Mouse (Mus musculus): ENCODE results near the gene Cyb5d1.
A peak's percentile ranks its signal among the peaks of the same experiment; 100 is the strongest.

Gene Cyb5d1

GRCm38 (mm10) chr11:69395235-69395633 is at the start of gene Cyb5d1, which contains the start of gene Naa38:
Gene Cyb5d1 (minus strand): TSS chr11:69395631.
Gene Naa38 (plus strand): TSS chr11:69395487.
- peak; percentile 94 to 95 for DNase-seq

GRCm38 (mm10) chr11:69443328-69443727 is 47.9 kb upstream of the Cyb5d1 start:
- no peak for DNase-seq

- no peak for DNase-seq
Measured at GRCm38 (mm10) chr11:69437291-69437690, 41.9 kb upstream of the Cyb5d1 start.

GRCm38 (mm10) chr11:69433189-69433588 is 37.8 kb upstream of the Cyb5d1 start:
- no peak for DNase-seq

- no peak for DNase-seq
Measured at GRCm38 (mm10) chr11:69432640-69432982, 37.2 kb upstream of the Cyb5d1 start.

GRCm38 (mm10) chr11:69431829-69432639 is 36.6 kb upstream of the Cyb5d1 start:
- peak; percentile 83 to 89 for DNase-seq

GRCm38 (mm10) chr11:69430631-69431030 is 35.2 kb upstream of the Cyb5d1 start:
- DNase-seq: no peak

GRCm38 (mm10) chr11:69429313-69429712 is 33.9 kb upstream of the Cyb5d1 start:
- DNase-seq: peak in 1 of 2 experiments; percentile 15

GRCm38 (mm10) chr11:69428751-69429150 is 33.3 kb upstream of the Cyb5d1 start:
- peak in 1 of 2 experiments; percentile 21 for DNase-seq

GRCm38 (mm10) chr11:69426246-69426645 is 30.8 kb upstream of the Cyb5d1 start:
- no peak for DNase-seq

- no peak for DNase-seq
Measured at GRCm38 (mm10) chr11:69423885-69424284, 28.5 kb upstream of the Cyb5d1 start.

GRCm38 (mm10) chr11:69422842-69423241 is 27.4 kb upstream of the Cyb5d1 start:
- no peak for DNase-seq

- DNase-seq: no peak
Measured at GRCm38 (mm10) chr11:69421131-69421977, 25.9 kb upstream of the Cyb5d1 start.

- DNase-seq: no peak
Measured at GRCm38 (mm10) chr11:69420554-69421000, 25.1 kb upstream of the Cyb5d1 start.

GRCm38 (mm10) chr11:69419813-69420553 is 24.6 kb upstream of the Cyb5d1 start:
- peak in 1 of 2 experiments; percentile 51 for DNase-seq

- DNase-seq: peak in 1 of 2 experiments; percentile 49
Measured at GRCm38 (mm10) chr11:69419443-69419812, 24.0 kb upstream of the Cyb5d1 start.

- peak; percentile 89 to 97 for DNase-seq
Measured at GRCm38 (mm10) chr11:69418481-69419442, 23.3 kb upstream of the Cyb5d1 start.

GRCm38 (mm10) chr11:69417449-69418384 is 22.3 kb upstream of the Cyb5d1 start:
- DNase-seq: peak; percentile 95 to 96

GRCm38 (mm10) chr11:69416921-69417448 is 21.6 kb upstream of the Cyb5d1 start:
- DNase-seq: no peak

GRCm38 (mm10) chr11:69416509-69416908 is 21.1 kb upstream of the Cyb5d1 start:
- DNase-seq: no peak
